Mouse (Mus musculus): ENCODE results near the gene Slc39a7. TPM values are rescaled to one million over a fixed set of nuclear protein-coding genes. Genes with fewer than 3 reads are reported as not detected.

Slc39a7 gene
- total RNA-seq, 2 experiments from 2014 or later = 95.3 to 99.9 TPM

DNA sequence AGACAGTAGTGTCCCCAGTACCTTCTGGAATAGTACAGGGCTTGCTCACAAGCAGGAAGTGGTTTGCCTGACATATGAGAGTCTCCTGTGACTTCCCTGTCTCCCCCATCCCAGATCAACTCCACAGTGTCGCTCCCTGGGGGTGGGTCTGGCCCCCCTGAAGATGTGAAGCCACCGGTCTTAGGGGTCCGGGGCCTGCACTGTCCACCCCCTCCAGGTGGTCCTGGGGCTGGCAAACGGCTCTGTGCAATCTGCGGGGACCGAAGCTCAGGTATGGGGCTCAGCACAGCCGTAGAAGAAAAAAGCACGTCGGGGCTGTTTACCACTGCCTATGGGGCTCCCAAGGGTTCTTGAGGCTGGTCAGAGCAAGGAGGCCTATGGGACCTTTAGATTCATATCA is 2.0 kb upstream of the Slc39a7 start:
- intact Hi-C loops (cut with DNase I) = loop anchor here (10.0 kb wide), 1 partner anchor 571 kb away; the partner anchor contains the start of genes Agpat1 and Rnf5
- no peak for DNase-seq (ENCODE audit: low spot score in 2 of 2)

DNA sequence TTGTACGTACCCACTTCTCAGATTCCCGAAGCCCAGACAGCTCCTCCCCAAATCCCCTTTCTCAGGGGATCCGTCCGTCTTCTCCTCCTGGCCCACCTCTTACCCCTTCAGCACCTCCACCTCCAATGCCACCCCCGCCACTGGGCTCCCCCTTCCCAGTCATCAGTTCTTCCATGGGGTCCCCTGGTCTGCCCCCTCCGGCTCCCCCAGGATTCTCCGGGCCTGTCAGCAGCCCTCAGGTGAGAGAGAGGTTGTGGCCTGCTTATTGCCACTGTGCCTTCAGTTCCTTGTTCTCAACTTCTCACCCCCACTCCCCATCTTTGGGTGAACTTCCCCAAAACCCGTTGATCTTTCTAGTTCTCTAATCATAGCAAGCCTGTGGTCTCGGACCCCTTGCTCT is 1.3 kb upstream of the Slc39a7 start:
- DNase-seq (ENCODE audit: low spot score in 2 of 2) = no peak
- intact Hi-C loops (cut with DNase I) = loop anchor here (10.0 kb wide), 1 partner anchor 572 kb away; the partner anchor contains the start of genes Agpat1 and Rnf5

- intact Hi-C loops (cut with DNase I) = loop anchor here (10.0 kb wide), 1 partner anchor 573 kb away; the partner anchor contains the start of genes Agpat1 and Rnf5
Observed at GRCm38 (mm10) chr17:34032174-34032632, 721 bp upstream of the Slc39a7 start.

GRCm38 (mm10) chr17:34030861-34031326 is 588 bp downstream of the Slc39a7 start:
- intact Hi-C loops (cut with DNase I) = loop anchor here (10.0 kb wide), 1 partner anchor 574 kb away; the partner anchor contains the start of genes Agpat1 and Rnf5

More at GRCm38 (mm10) chr17:34032174-34032632, 721 bp upstream of the Slc39a7 start:
- peak in 1 of 2 experiments; percentile 53 for DNase-seq (ENCODE audit: low spot score in 2 of 2)

DNA sequence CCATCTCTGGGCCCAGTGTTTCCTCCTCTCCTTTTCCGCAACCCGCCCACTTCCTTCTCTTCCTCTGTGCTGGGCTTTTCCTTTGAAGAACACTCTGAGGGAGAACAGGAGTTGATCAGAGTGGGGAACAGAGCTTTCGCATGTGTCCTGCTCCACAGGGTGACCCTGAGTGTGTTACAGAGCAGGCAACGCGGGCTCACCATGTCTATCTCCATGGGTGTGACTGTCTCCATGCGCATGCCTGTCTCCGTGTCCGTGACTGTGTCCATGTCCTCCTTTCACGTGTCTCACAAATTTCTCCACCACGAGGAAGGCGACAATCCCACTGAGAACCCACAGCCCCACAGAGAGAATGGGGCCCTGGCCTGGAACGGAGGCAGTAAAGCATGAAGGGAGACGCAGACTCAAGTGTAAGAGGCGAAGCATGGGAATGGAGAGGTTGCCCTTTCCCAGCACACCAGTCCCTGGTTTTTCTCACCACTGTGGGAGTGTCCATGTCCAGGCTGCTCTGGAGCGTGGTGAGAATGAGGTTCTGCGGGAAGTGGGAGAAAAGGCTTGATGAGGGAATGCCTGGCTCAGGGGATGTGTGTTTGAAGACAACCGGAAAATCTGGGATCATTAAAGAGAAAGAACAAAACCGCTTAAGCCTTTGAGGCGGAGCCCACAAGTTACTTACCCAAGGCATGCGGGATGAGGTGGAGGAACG is 1.4 kb downstream of the Slc39a7 start:
- intact Hi-C loops (cut with DNase I) = loop anchor here (10.0 kb wide), 1 partner anchor 575 kb away; the partner anchor contains the start of genes Agpat1 and Rnf5
- DNase-seq (ENCODE audit: low spot score in 2 of 2) = no peak

More at GRCm38 (mm10) chr17:34030861-34031326, 588 bp downstream of the Slc39a7 start:
- peak in 1 of 2 experiments; percentile 26 for DNase-seq (ENCODE audit: low spot score in 2 of 2)

GRCm38 (mm10) chr17:34029150-34029889 is 2.2 kb downstream of the Slc39a7 start:
- intact Hi-C loops (cut with DNase I) = no loop called here
- no peak for DNase-seq (ENCODE audit: low spot score in 2 of 2)

DNA sequence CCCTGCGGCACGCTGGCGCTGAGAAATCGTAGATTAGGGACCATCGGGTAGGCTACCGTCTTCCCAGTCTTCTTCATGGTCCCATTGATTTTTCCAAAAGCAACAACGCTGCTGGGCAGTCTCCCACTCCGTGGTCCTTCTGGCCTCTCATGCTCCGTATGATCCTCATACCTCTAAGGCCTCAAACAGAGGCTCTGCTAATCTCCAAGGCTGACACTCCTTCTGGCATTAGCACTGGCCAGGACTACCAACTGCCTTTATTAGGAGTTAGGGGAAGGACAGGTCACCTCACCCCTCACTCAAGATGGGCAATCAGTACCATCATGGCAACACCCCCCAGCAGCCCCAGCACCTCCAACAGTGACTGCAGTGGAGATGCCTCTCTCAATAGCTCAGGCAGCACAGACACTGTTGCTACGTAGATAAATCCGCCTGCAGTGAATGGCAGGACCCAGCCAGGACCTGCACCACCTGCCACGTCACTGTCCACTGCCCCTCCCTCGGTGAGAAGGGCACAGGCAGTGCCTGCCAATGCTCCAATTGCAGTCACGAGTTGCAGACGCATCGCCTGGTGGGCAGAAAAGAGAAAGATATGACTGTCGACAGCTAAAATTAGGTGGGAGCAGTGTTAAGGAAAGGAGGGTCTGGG is 2.9 kb downstream of the Slc39a7 start:
- intact Hi-C loops (cut with DNase I) = no loop called here
- DNase-seq (ENCODE audit: low spot score in 2 of 2) = no peak

DNA sequence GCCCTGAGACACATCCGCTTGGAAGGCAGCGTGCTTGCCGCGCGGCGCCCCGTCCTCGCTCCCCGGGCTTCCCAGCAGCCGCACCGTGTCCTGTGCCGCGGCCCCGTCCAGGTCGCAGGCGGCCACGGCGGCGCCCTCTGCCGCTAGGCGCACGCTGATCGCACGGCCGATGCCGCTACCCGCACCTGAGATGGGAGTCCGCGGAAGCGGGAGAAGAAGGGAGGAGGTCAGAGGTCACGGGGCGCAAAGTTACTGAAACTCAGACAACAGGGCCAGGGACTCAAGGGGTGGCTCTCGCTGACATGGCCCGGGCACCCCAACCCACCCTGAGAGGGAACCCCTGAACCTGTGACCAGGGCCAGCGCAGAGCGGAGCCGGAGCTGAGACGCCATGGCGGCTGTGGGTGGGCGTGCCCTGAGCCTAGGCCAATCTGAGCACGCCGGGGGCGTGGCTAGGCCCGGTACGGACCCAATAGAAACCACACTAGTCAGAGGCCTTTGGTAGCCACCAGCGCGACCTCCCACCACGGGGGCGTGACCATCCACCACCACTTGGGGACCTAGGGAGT is 3.7 kb downstream of the Slc39a7 start, which contains the start of gene H2-Ke6:
Gene H2-Ke6, minus strand, starts transcription at position 405 of the 568 bp plus-strand sequence.
- intact Hi-C loops (cut with DNase I) = no loop called here
- DNase-seq (ENCODE audit: low spot score in 2 of 2) = peak; percentile 90 to 93

DNA sequence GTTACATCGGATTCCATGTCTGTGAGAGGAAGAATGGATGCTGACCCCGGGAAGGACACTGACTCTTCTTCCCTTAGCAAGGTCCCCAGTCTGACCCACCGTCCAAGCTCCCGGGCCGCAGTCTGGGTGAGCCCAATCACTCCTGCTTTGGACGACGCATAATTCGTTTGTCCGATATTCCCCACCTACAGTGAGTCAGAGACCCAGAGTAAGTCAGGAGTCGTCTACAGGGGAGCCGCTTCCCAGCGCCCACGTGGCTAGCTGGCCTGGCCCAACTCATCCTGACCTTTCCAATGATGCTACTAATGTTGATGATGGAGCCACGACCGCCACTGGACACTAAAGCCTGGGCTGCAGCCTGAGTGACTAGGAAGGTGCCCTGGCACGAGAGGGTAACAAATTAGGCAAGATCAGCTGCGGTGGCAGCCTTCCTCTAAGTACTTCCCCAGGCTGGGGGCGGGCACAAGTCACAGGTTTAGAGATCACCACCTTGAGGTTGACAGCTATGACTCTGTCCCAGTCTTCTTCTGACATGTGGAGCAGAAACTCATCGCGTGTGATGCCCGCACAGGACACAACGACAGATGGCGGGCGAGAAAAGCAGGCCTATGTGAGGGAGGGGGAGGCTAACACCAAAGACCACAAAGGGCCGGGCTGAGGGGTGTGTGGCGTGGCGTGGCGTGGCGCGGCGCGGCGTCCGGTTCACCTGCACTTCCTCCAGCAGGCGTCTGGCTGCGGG is 4.4 kb downstream of the Slc39a7 start:
- DNase-seq (ENCODE audit: low spot score in 2 of 2) = no peak
- intact Hi-C loops (cut with DNase I) = no loop called here

DNA sequence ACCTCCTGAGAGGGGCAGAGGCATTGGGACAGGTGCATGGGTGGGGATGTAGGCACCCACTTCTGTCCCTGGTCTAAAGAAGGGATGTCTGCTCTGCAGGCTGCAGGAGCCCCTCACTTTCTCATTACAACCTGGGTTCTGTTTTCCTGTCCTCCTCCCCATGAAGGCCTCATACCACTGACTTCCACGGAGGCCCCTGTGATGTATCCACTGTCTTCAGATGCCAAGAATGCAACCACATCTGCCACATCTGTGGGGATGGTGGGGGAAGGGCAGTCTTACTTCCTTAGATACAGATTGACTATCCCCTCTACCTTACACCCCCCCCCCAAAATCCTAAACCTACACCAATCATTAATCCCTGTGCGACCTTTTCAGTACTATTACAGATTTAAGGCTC is 5.3 kb downstream of the Slc39a7 start:
- intact Hi-C loops (cut with DNase I) = no loop called here
- no peak for DNase-seq (ENCODE audit: low spot score in 2 of 2)

- intact Hi-C loops (cut with DNase I) = no loop called here
- DNase-seq (ENCODE audit: low spot score in 2 of 2) = no peak
Observed at GRCm38 (mm10) chr17:34025756-34026151, 5.7 kb downstream of the Slc39a7 start.

DNA sequence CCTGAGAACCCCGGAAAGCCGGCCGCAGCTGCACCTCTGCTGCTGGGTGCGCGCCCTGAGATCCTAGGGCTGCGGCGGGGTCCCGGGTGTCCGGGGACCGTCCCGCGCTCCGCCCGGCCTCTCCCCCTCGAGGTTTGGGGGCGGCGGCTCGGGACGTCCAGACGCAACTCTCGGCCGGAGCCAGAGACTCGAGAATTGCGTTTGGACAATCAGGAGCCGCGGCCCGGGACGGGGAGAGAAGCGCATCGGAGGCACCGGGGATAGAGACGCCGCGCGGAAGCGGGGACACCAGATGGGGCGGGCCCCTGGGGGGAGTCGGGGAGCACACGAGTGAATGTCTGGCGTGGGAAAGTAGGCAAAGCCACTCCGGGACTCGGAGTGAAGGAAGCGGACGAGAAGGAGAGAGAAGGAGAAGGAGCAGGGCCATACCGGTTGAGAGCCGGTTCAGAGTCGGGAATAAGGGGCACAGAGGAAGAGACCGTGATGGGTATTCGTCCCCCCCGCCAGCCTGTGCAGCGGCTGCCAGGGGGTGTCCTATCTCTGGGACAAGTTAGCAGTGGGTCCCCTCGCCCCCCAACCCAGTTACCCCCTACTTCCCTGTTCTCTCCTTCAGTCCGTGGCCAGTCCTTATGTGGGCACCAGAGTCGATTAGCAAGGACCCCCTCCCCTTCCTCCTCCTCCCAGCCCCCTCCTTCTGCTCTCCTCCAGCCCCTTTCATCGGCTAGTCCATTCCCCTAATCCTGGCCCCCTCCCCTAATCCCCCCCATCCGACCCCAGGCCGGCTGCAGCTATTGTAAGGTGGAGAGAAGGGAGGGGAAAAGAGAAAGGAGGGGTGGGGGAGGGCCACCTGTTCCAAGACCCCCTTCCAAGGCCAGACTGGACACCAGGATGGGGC is 6.4 kb downstream of the Slc39a7 start:
- intact Hi-C loops (cut with DNase I) = loop anchor here (5.0 kb wide), 1 partner anchor 68 kb away; the partner anchor contains the start of genes Rps18 and Vps52
- DNase-seq (ENCODE audit: low spot score in 2 of 2) = no peak

DNA sequence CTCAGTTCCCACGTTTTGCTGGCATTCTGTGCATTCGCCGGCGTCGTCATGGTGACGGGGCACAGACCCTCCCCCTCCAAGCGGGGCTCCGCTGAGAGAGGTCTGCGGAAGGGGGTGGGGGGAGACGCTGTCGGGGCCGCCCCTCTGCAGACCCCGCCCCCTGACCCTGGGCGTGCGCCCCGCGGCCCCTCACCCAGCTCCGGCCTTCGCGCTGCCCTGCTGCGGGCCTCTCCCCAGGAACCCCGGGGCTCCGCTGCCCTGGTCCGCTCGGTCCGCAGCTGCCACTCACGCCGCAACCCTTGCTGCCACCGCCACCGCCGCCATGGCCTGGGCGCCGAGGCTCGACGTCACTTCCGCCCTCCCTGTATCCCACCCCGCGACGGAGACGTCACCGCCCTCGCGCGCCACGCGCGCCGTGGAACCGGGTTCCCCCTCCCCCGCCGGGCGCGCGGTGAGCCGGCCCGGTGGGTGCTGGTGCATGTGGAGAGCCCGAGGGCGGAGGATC is 7.1 kb downstream of the Slc39a7 start, which contains the start of gene Ring1:
Gene Ring1, minus strand, starts transcription at position 364 of the 505 bp plus-strand sequence.
- intact Hi-C loops (cut with DNase I) = loop anchor here (5.0 kb wide), 1 partner anchor 67 kb away; the partner anchor contains the start of genes Rps18 and Vps52

GRCm38 (mm10) chr17:34023678-34024077 is 7.8 kb downstream of the Slc39a7 start:
- intact Hi-C loops (cut with DNase I) = loop anchor here (5.0 kb wide), 1 partner anchor 66 kb away; the partner anchor contains the start of genes Rps18 and Vps52
- DNase-seq (ENCODE audit: low spot score in 2 of 2) = no peak

More for the DNA sequence above, 7.1 kb downstream of the Slc39a7 start, which contains the start of gene Ring1:
- peak; percentile 83 to 88 for DNase-seq (ENCODE audit: low spot score in 2 of 2)

DNA sequence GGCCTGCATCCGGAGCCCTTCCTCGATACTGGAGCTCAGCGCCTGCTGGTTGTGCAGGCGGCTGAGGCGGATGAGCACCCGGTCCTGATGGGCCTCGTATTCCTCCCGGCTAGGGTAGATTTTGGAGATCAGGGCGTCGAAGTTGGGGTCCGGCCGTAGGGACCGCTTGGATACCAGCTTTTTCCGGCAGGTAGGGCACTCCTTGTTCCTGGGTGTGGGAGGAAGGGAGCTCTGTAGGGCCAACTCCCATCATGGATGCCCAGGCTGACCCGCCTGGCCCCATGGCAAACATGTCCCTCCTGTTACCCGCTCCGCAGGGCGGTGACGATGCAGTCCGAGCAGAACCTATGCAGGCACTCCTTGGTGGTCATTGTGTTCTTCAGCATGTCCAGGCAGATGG is 8.5 kb downstream of the Slc39a7 start:
- intact Hi-C loops (cut with DNase I) = loop anchor here (5.0 kb wide), 1 partner anchor 66 kb away; the partner anchor contains the start of genes Rps18 and Vps52
- DNase-seq (ENCODE audit: low spot score in 2 of 2) = peak in 1 of 2 experiments; percentile 9

- intact Hi-C loops (cut with DNase I) = loop anchor here (5.0 kb wide), 1 partner anchor 65 kb away; the partner anchor contains the start of genes Rps18 and Vps52
- no peak for DNase-seq (ENCODE audit: low spot score in 2 of 2)
Observed at GRCm38 (mm10) chr17:34022414-34022783, 9.1 kb downstream of the Slc39a7 start.

All from left cerebral cortex, postnatal 14 days (tissue).